12 mouse cellular contexts compared by ENCODE assay signal in genomic region chr10:117829022-117829421, GRCm38 (mm10).
"Had no signal": no experiment of that assay in that cellular context is flagged by ENCODE, and none has a peak within 500 bp of the region (broad histone marks: within the 10 kb centered on the region; RNA-seq: fewer than 3 reads in every experiment).

No protein-coding gene starts in this region.

- H3K4me3 ChIP-seq: hindbrain, embryonic 13.5 days; limb, embryonic 15.5 days; lung, embryonic 15.5 days; midbrain, embryonic 12.5 days; neural tube, embryonic 13.5 days had no signal

- DNase-seq: kidney, postnatal 14 days; layer of hippocampus, postnatal 36 days; right cerebral cortex, postnatal 14 days; thymus, adult 18-20 months; thymus, postnatal 25 days had no signal

- H3K9me3 ChIP-seq: hindbrain, embryonic 13.5 days; limb, embryonic 15.5 days; lung, embryonic 15.5 days; midbrain, embryonic 12.5 days; neural tube, embryonic 13.5 days had no signal

- ATAC-seq: hindbrain, postnatal 0 days; midbrain, embryonic 16.5 days had no signal

- H3K4me2 ChIP-seq: hindbrain, embryonic 13.5 days; limb, embryonic 15.5 days; lung, embryonic 15.5 days; midbrain, embryonic 12.5 days; neural tube, embryonic 13.5 days had no signal

- H3K4me1 ChIP-seq: midbrain, embryonic 12.5 days had no signal

- H3K27ac ChIP-seq: hindbrain, embryonic 13.5 days; hindbrain, postnatal 0 days; limb, embryonic 15.5 days; lung, embryonic 15.5 days; midbrain, embryonic 12.5 days; neural tube, embryonic 13.5 days had no signal

- H3K27me3 ChIP-seq: hindbrain, embryonic 13.5 days; limb, embryonic 15.5 days; lung, embryonic 15.5 days; midbrain, embryonic 12.5 days; neural tube, embryonic 13.5 days had no signal

- H3K36me3 ChIP-seq: midbrain, embryonic 12.5 days had no signal

- H3K9ac ChIP-seq: hindbrain, embryonic 13.5 days; limb, embryonic 15.5 days; lung, embryonic 15.5 days; midbrain, embryonic 12.5 days; neural tube, embryonic 13.5 days had no signal
